Comparison of ENCODE assay signal across 27 mouse cellular contexts in the genomic region with DNA sequence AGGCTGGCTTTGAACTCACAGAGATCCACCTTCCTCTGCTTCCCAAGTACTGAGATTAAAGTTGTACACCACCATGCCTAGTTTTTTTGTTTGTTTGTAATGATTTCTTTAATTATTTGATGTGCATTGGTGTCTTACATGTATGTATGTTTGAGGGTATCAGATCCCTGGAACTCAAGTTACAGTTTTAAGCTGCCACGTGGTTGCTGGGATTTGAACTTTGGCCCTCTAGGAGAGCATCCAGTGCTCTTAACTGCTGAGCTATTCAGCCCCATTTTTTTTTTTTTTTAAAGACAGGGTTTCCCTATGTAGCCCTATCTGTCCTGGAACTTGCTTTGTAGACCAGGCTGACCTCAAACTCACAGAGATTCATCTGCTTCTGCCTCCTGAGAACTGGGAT. TPM values are rescaled to one million over a fixed set of nuclear protein-coding genes. Genes with fewer than 3 reads are reported as not detected.
"Had no signal": no experiment of that assay in that cellular context is flagged by ENCODE, and none has a peak within 500 bp of the region (broad histone marks: within the 10 kb centered on the region; RNA-seq: fewer than 3 reads in every experiment).

No protein-coding gene starts in this region.

- DNase-seq: layer of hippocampus, adult 9-11 months; liver, postnatal 0 days; lung, embryonic 14.5 days; right cerebral cortex, adult 18-20 months; right cerebral cortex, postnatal 14 days; right cerebral cortex, postnatal 4 days; thymus, adult 2 months; thymus, postnatal 25 days had no signal

- ATAC-seq: hindbrain, postnatal 0 days; inflammation-experienced regulatory T-cells, adult 6 months; intestine, embryonic 16.5 days; liver, postnatal 0 days; lung, postnatal 0 days; midbrain, embryonic 15.5 days had no signal

- H3K27ac ChIP-seq: hindbrain, postnatal 0 days; limb, embryonic 10.5 days; limb, embryonic 13.5 days; liver, embryonic 14.5 days; macrophage; midbrain, embryonic 12.5 days; midbrain, embryonic 15.5 days; neural tube, embryonic 12.5 days; neural tube, embryonic 15.5 days; stomach, postnatal 0 days had no signal

- H3K27me3 ChIP-seq: limb, embryonic 13.5 days; midbrain, embryonic 12.5 days; midbrain, embryonic 15.5 days; neural tube, embryonic 12.5 days; neural tube, embryonic 15.5 days had no signal

- H3K4me2 ChIP-seq: limb, embryonic 13.5 days; liver, embryonic 11.5 days; lung, embryonic 14.5 days; midbrain, embryonic 12.5 days; midbrain, embryonic 15.5 days; neural tube, embryonic 12.5 days; neural tube, embryonic 15.5 days had no signal

- H3K9ac ChIP-seq: limb, embryonic 13.5 days; liver, embryonic 14.5 days; liver, postnatal 0 days; lung, embryonic 14.5 days; midbrain, embryonic 12.5 days; midbrain, embryonic 15.5 days; neural tube, embryonic 12.5 days; neural tube, embryonic 15.5 days had no signal

- H3K4me1 ChIP-seq: limb, embryonic 10.5 days; limb, embryonic 13.5 days; midbrain, embryonic 12.5 days; midbrain, embryonic 15.5 days; neural tube, embryonic 12.5 days; neural tube, embryonic 15.5 days had no signal

- H3K9me3 ChIP-seq: limb, embryonic 10.5 days; limb, embryonic 13.5 days; midbrain, embryonic 12.5 days; midbrain, embryonic 15.5 days; neural tube, embryonic 12.5 days; neural tube, embryonic 15.5 days had no signal

- H3K4me3 ChIP-seq: layer of hippocampus, adult 2 months; limb, embryonic 10.5 days; limb, embryonic 13.5 days; midbrain, embryonic 12.5 days; midbrain, embryonic 15.5 days; neural tube, embryonic 12.5 days; neural tube, embryonic 15.5 days had no signal

RNA-seq across cellular contexts. Expression of a gene that starts 19.5 kb away (rescaled TPM):
- total RNA-seq: layer of hippocampus, adult 2 months; layer of hippocampus, postnatal 25 days; left cerebral cortex, adult 18-20 months; left cerebral cortex, postnatal 25 days; megakaryocyte, adult 5-6 weeks had no signal
- polyA plus RNA-seq: inflammation-experienced regulatory T-cells, adult 6 months; liver, embryonic 11.5 days; macrophage had no signal
